Mouse (Mus musculus) midbrain, embryonic 10.5 days (tissue): ENCODE measurements around the gene Mettl9. TPM values are rescaled to one million over a fixed set of nuclear protein-coding genes. Genes with fewer than 3 reads are reported as not detected.
A peak's percentile ranks its signal among the peaks of the same experiment; 100 is the strongest.
"Not testable (repeated sequence)": the region's sequence is repeated elsewhere in the genome, so short reads cannot be mapped to it uniquely, and the experiment has no call there.

ENCODE experiments used
- DNase-seq: peaks from one replicate; pipeline ENCODE4 v3.0.0-alpha.2; 2017; ENCODE audit warnings: low spot score
- H3K27ac ChIP-seq: fragments of 300-500 bp; sonication (generic); replicated peaks from 2 replicates; pipeline ENCODE4 v1.5.1; 2016; ENCODE audit warnings: mild to moderate bottlenecking
- H3K27me3 ChIP-seq: fragments of 300-500 bp; sonication (generic); 2 replicates; pipeline ENCODE4 v1.6.1; 2016; ENCODE audit warnings: low read depth, mild to moderate bottlenecking; ENCODE audit not compliant: poor library complexity, severe bottlenecking
- H3K36me3 ChIP-seq: fragments of 300-500 bp; sonication (generic); 2 replicates; pipeline ENCODE4 v1.6.1; 2016; ENCODE audit warnings: mild to moderate bottlenecking, moderate library complexity
- H3K4me1 ChIP-seq: fragments of 300-500 bp; sonication (generic); 2 replicates; pipeline ENCODE4 v1.6.1; 2016
- H3K4me3 ChIP-seq: fragments of 300-500 bp; sonication (generic); 2 replicates; pipeline ENCODE4 v1.5.1; 2016; ENCODE audit warnings: mild to moderate bottlenecking, moderate library complexity
- H3K9me3 ChIP-seq: fragments of 300-500 bp; sonication (generic); replicated peaks from 2 replicates; pipeline ENCODE4 v1.6.1; 2016; ENCODE audit warnings: mild to moderate bottlenecking
- WGBS: fragments of 180-500 bp; shearing (Covaris S2); methylation state at CpG from one replicate; pipeline ENCODE4 v1.1.7; 2016; 5-methylcytosine and 5-hydroxymethylcytosine counted together
- polyA plus RNA-seq: library from polyadenylated mRNA; unstranded; fragments of >200 nt; fragmentation: Nextera tagmentation; extraction: Ambion mirVana; gene quantifications from 2 replicates; pipeline ENCODE4 v1.2.1, GENCODE M21; 2016

Mettl9 gene
- polyA plus RNA-seq, 1 experiment from 2014 or later = 210 TPM

- H3K27ac ChIP-seq = no peak overlapping the region
- no peaks in the 10 kb centered on the region for H3K9me3 ChIP-seq
- no peak overlapping the region for H3K4me3 ChIP-seq
- H3K4me1 ChIP-seq = no peaks in the 10 kb centered on the region
- H3K36me3 ChIP-seq = no peaks in the 10 kb centered on the region
- peaks cover 4% of the 10 kb centered on the region; the same call in 1 of the 2 replicates for H3K27me3 ChIP-seq
- WGBS = 80% methylated on average over 6 of the region's 6 CpGs
- no peak for DNase-seq
These were observed 8.8 kb upstream of the Mettl9 start for GRCm38 (mm10) chr7:121025221-121026008.

DNA sequence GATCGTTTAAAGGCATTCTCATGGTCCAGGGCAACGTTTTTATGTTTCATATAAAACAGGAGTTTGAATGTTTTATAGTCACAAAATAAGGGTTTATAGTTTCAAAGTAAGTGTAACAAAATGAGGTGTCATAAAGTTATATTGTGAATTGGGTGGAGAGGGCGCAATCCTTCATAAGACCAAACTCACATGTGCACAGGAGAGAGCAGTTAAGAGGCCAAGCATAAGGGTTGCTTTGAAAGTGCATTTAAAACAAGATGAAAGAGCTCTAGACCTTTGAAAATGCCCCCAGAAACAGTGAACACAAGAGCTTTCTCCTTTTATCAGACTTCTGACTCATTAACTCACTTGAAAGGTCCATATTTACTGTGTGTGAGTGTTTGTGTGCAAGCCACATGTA, 7.9 kb upstream of the Mettl9 start:
- 72% methylated on average over 3 of the region's 3 CpGs for WGBS
- H3K27me3 ChIP-seq = peaks cover 9% of the 10 kb centered on the region; the same call in 1 of the 2 replicates
- no peak overlapping the region for H3K4me3 ChIP-seq
- no peaks in the 10 kb centered on the region for H3K9me3 ChIP-seq
- H3K4me1 ChIP-seq = no peaks in the 10 kb centered on the region
- DNase-seq = no peak
- H3K27ac ChIP-seq = no peak overlapping the region
- no peaks in the 10 kb centered on the region for H3K36me3 ChIP-seq

GRCm38 (mm10) chr7:121029947-121030346, 4.3 kb upstream of the Mettl9 start:
- H3K27ac ChIP-seq, H3K4me3 ChIP-seq, H3K9me3 ChIP-seq, H3K4me1 ChIP-seq, DNase-seq, H3K36me3 ChIP-seq: not testable (repeated sequence)
- H3K27me3 ChIP-seq = peaks cover 23% of the 10 kb centered on the region

GRCm38 (mm10) chr7:121034701-121035141, 476 bp downstream of the Mettl9 start:
- DNase-seq = no peak
- H3K4me3 ChIP-seq = peak overlapping the region; percentile 78
- no peaks in the 10 kb centered on the region for H3K9me3 ChIP-seq
- peaks cover 23% of the 10 kb centered on the region for H3K27me3 ChIP-seq
- H3K4me1 ChIP-seq = peaks cover 35% of the 10 kb centered on the region
- under 1% methylated on average over 50 of the region's 63 CpGs for WGBS
- 0 out of 2 replicates have a peak, but pooled peaks cover 4% of the 10 kb centered on the region for H3K36me3 ChIP-seq
- H3K27ac ChIP-seq = peak overlapping the region; percentile 100

DNA sequence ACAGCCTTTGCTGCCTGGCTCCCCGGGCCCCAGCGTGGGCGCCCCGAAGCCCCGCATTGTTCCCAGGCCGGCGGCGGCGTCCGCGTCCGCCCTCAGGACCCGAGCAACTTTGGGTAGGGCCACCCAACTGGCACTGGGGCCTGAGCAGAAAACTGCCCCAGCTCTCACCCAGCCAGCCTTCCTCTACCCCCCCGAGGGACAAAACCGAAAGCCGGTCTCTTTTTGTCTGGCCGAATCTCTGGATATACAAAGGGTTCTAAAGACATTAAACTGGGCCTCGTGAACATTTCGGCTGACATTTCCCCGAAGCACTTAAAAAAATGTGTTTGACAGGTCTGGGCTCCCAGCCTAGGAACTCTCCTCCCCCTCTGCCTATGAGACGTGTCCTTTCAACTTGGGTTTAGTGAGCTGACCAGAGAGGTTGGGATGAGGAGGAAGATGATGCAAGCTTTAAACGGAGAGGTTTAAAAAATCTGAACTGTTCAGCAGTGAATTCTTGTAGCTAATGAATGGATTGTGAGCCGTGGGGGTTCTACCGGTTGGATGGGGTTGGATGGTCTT, 996 bp downstream of the Mettl9 start:
- H3K27ac ChIP-seq = peak overlapping the region; percentile 100
- H3K27me3 ChIP-seq = peaks cover 21% of the 10 kb centered on the region
- under 1% methylated on average over 24 of the region's 24 CpGs for WGBS
- H3K4me3 ChIP-seq = peak overlapping the region; percentile 78
- no peak for DNase-seq
- H3K4me1 ChIP-seq = peaks cover 35% of the 10 kb centered on the region
- no peaks in the 10 kb centered on the region for H3K9me3 ChIP-seq
- H3K36me3 ChIP-seq = 0 out of 2 replicates have a peak, but pooled peaks cover 4% of the 10 kb centered on the region

DNA sequence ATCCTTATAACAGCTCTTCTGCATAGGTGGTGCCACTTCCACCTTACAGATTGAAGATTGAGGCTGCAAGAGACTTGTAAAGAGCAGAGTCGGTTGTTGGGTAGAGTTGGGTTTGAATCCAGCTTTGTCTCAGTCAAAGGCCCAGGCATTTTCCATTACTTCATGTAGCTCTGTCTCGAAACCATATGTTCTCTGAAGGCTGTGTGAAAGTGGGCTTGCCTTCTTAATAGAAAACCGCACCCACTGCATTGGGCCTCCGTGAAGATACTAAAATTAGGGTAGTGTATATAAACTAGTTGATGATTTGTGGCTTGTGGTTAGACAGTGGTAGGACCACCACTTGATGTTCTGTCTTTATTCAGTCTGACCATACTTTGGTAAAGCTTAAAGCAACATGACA, 6.3 kb downstream of the Mettl9 start:
- no peak for DNase-seq
- Histone ChIP-seq H3K4me1 (peaks cover 28% of the 10 kb centered on the region), H3K27ac (no peak overlapping the region), H3K27me3 (no peaks in the 10 kb centered on the region), H3K9me3 (no peaks in the 10 kb centered on the region), H3K36me3 (peaks cover 22% of the 10 kb centered on the region), H3K4me3 (no peak overlapping the region)
- WGBS = 92% methylated on average over 4 of the region's 4 CpGs

DNA sequence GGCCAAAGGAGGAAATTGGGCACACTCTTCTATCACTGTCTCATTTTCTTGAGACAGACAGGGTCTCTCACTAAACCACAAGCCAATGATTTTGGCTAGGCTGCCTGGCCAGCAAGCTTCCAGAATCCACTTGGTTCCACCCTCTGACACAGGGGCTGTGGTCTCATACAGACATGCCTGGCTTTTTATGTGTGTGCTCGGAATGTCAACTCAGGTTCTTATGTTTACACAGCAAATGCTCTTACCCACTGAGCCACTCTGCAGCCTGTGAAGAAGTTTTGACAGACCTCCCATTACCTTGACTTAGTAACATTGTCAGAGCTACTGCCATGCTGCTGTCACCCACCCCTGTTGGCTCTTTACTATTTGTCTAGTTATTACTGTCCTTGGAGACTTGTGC, 7.7 kb downstream of the Mettl9 start:
- WGBS = 83% methylated on average over 1 of the region's 1 CpGs
- Histone ChIP-seq H3K4me3 (no peak overlapping the region), H3K27ac (no peak overlapping the region), H3K36me3 (peaks cover 17% of the 10 kb centered on the region), H3K4me1 (peaks cover 14% of the 10 kb centered on the region), H3K9me3 (no peaks in the 10 kb centered on the region), H3K27me3 (no peaks in the 10 kb centered on the region)
- no peak for DNase-seq

- Histone ChIP-seq H3K27me3 (no peaks in the 10 kb centered on the region), H3K27ac (no peak overlapping the region), H3K4me3 (no peak overlapping the region), H3K9me3 (no peaks in the 10 kb centered on the region), H3K36me3 (peaks cover 19% of the 10 kb centered on the region), H3K4me1 (peaks cover 4% of the 10 kb centered on the region; the same call in 1 of the 2 replicates)
- 96% methylated on average over 3 of the region's 3 CpGs for WGBS
- DNase-seq = no peak
These were observed 8.8 kb downstream of the Mettl9 start for GRCm38 (mm10) chr7:121043004-121043403.

- Histone ChIP-seq H3K27ac (no peak overlapping the region), H3K4me1 (0 out of 2 replicates have a peak, but pooled peaks cover 2% of the 10 kb centered on the region), H3K36me3 (peaks cover 24% of the 10 kb centered on the region), H3K4me3 (no peak overlapping the region), H3K9me3 (no peaks in the 10 kb centered on the region), H3K27me3 (no peaks in the 10 kb centered on the region)
- WGBS = 93% methylated on average over 1 of the region's 1 CpGs
- no peak for DNase-seq
These were observed 9.3 kb downstream of the Mettl9 start for GRCm38 (mm10) chr7:121043510-121043909.

- 91% methylated on average over 1 of the region's 1 CpGs for WGBS
- no peaks in the 10 kb centered on the region for H3K27me3 ChIP-seq
- no peaks in the 10 kb centered on the region for H3K9me3 ChIP-seq
- no peaks in the 10 kb centered on the region for H3K4me1 ChIP-seq
- H3K36me3 ChIP-seq = peaks cover 31% of the 10 kb centered on the region
- DNase-seq = no peak
- H3K4me3 ChIP-seq = no peak overlapping the region
- no peak overlapping the region for H3K27ac ChIP-seq
These were observed 10.0 kb downstream of the Mettl9 start for GRCm38 (mm10) chr7:121044251-121044650.

- WGBS = 92% methylated on average over 6 of the region's 6 CpGs
- no peaks in the 10 kb centered on the region for H3K27me3 ChIP-seq
- H3K4me3 ChIP-seq = no peak overlapping the region
- no peaks in the 10 kb centered on the region for H3K4me1 ChIP-seq
- H3K27ac ChIP-seq = no peak overlapping the region
- DNase-seq = no peak
- H3K9me3 ChIP-seq = no peaks in the 10 kb centered on the region
- H3K36me3 ChIP-seq = peaks cover 48% of the 10 kb centered on the region
These were observed 11.6 kb downstream of the Mettl9 start for GRCm38 (mm10) chr7:121045671-121046453.

GRCm38 (mm10) chr7:121047624-121048023, 13.4 kb downstream of the Mettl9 start:
- H3K36me3 ChIP-seq = peaks cover 63% of the 10 kb centered on the region

More at GRCm38 (mm10) chr7:121047624-121048023, 13.4 kb downstream of the Mettl9 start:
- Histone ChIP-seq H3K27me3 (no peaks in the 10 kb centered on the region), H3K4me3 (no peak overlapping the region), H3K9me3 (no peaks in the 10 kb centered on the region), H3K27ac (no peak overlapping the region), H3K4me1 (no peaks in the 10 kb centered on the region)
- DNase-seq = no peak
- 97% methylated on average over 2 of the region's 2 CpGs for WGBS
